Mouse (Mus musculus): ENCODE measurements at regions not wholly inside any gene's neighbourhood (a gene's known extent, or its start where the extent isn't known, plus 50 kb on each side); places are given as distances from the start of the nearest gene placed in this dataset.
A peak's percentile ranks its signal among the peaks of the same experiment; 100 is the strongest.

DNA sequence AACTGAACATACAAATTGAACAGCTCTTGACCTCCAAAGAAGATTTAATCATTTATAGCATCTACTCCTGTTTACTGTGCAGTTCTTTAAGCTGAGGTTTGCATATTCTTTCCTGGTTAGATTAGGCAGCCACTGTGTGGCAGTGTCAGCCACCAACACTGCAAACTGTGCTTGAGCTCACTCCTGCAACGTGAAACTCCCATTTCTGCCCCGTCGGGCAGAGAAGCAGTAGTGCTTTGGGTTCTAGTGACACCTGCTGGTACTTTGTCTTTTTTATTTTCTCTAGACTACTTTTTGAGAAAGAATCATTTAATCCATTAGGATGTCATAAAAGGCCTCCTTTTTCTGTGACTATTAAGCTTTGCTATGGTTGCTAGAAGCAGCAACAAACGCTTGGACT, 110.8 kb downstream of the Ogfrl1 start:
- TF ChIP-seq CTCF (IDR thresholded peaks at IDR 0.05; ENCODE audit: insufficient read depth, low read length) (peak; percentile 76), POLR2A (IDR thresholded peaks at IDR 0.05; ENCODE audit: borderline replicate concordance, extremely low read depth, low read depth, low read length) (peak; percentile 17; the same call in 1 of the 2 replicates)

All from lung, adult 2 months (tissue).